25 mouse cellular contexts compared by ENCODE assay signal in genomic region chr4:105843656-105844055, GRCm38 (mm10). TPM values are rescaled to one million over a fixed set of nuclear protein-coding genes. Genes with fewer than 3 reads are reported as not detected.
DNase-seq lines count a peak whose midpoint lies in the region; ATAC-seq and TF ChIP-seq lines count a peak whose summit lies in the region.
"Had no signal": no experiment of that assay in that cellular context is flagged by ENCODE, and none has a peak within 500 bp of the region (broad histone marks: within the 10 kb centered on the region; RNA-seq: fewer than 3 reads in every experiment).

No protein-coding gene starts in this region.

- H3K27me3 ChIP-seq in kidney, adult 2 months (replicated peaks; ENCODE audit: control insufficient read depth, insufficient read depth, low read length): no peaks in the 10 kb centered on the region
- H3K27me3 ChIP-seq in kidney, embryonic 15.5 days: no peaks in the 10 kb centered on the region; the same call in 1 of the 2 replicates
- H3K27me3 ChIP-seq: embryonic facial prominence, embryonic 13.5 days; forebrain, embryonic 13.5 days; heart, embryonic 13.5 days; hindbrain, embryonic 12.5 days had no signal

- DNase-seq in adrenal gland, postnatal 10 days: peak; percentile 16
- no peak for DNase-seq in adrenal gland, postnatal 14 days
- DNase-seq in kidney, adult 2 months: peak; percentile 69
- DNase-seq in kidney, postnatal 14 days: peak; percentile 37
- no peak for DNase-seq in lung, postnatal 25 days (ENCODE audit: low spot score)
- no peak for DNase-seq in layer of hippocampus, postnatal 25 days (ENCODE audit: extremely low spot score in 1 of 2, low spot score in 1 of 2)
- DNase-seq: adrenal gland, postnatal 25 days; B cell, adult 2 months; cerebellum, adult 18-20 months; cerebellum, adult 9-11 months; cerebellum, postnatal 36 days; forebrain, postnatal 0 days; gastrocnemius, postnatal 14 days; heart, postnatal 36 days had no signal

- no peak for TF ChIP-seq POLR2A in kidney, adult 2 months (IDR thresholded peaks at IDR 0.05; ENCODE audit: low read depth, low read length)

- H3K9ac ChIP-seq in kidney, embryonic 15.5 days: no peak overlapping the region
- H3K9ac ChIP-seq: forebrain, embryonic 13.5 days; forebrain, postnatal 0 days; heart, embryonic 13.5 days; hindbrain, embryonic 12.5 days had no signal

- no peak overlapping the region for H3K27ac ChIP-seq in kidney, adult 2 months (ENCODE audit: insufficient read depth, low read depth, low read length)
- H3K27ac ChIP-seq in kidney, embryonic 15.5 days: no peak overlapping the region
- H3K27ac ChIP-seq: forebrain, embryonic 13.5 days; heart, embryonic 13.5 days; hindbrain, embryonic 12.5 days had no signal

- no peaks in the 10 kb centered on the region for H3K4me1 ChIP-seq in kidney, adult 2 months (ENCODE audit: control insufficient read depth, insufficient read depth, low read length)
- peaks cover 47% of the 10 kb centered on the region for H3K4me1 ChIP-seq in kidney, embryonic 15.5 days
- H3K4me1 ChIP-seq: forebrain, embryonic 13.5 days; heart, embryonic 13.5 days; hindbrain, embryonic 12.5 days had no signal

- H3K4me2 ChIP-seq in kidney, embryonic 15.5 days: no peak overlapping the region
- H3K4me2 ChIP-seq: embryonic facial prominence, embryonic 13.5 days; forebrain, embryonic 13.5 days; heart, embryonic 13.5 days; hindbrain, embryonic 12.5 days had no signal

- TF ChIP-seq CTCF in kidney, adult 2 months (conservative IDR thresholded peaks at IDR 0.05; ENCODE audit: insufficient read depth, insufficient read length, low read depth, low read length): no peak

- H3K36me3 ChIP-seq in kidney, adult 2 months (ENCODE audit: control insufficient read depth, insufficient read depth, low read length): no peaks in the 10 kb centered on the region
- no peaks in the 10 kb centered on the region for H3K36me3 ChIP-seq in kidney, embryonic 15.5 days
- H3K36me3 ChIP-seq: embryonic facial prominence, embryonic 13.5 days; G1E; heart, embryonic 13.5 days; hindbrain, embryonic 12.5 days had no signal

- H3K4me3 ChIP-seq in kidney, adult 2 months (ENCODE audit: insufficient read depth, low read depth, low read length): no peak overlapping the region
- H3K4me3 ChIP-seq in kidney, embryonic 15.5 days (replicated peaks): no peak overlapping the region
- H3K4me3 ChIP-seq: embryonic facial prominence, embryonic 13.5 days; forebrain, embryonic 13.5 days; heart, embryonic 13.5 days; hindbrain, embryonic 12.5 days had no signal

- 63% methylated on average over 6 of the region's 6 CpGs for WGBS in kidney, adult 2 months
- 84% methylated on average over 6 of the region's 6 CpGs for WGBS in kidney, embryonic 15.5 days

- no peak for ATAC-seq in kidney, embryonic 15.5 days (replicated peaks; ENCODE audit: low FRiP score)
- ATAC-seq: CD4-positive, CD25-positive, alpha-beta regulatory T cell, adult 4 months; forebrain, embryonic 13.5 days; forebrain, postnatal 0 days had no signal

- H3K9me3 ChIP-seq in kidney, embryonic 15.5 days (replicated peaks): no peaks in the 10 kb centered on the region
- H3K9me3 ChIP-seq: embryonic facial prominence, embryonic 13.5 days; forebrain, embryonic 13.5 days; heart, embryonic 13.5 days; hindbrain, embryonic 12.5 days had no signal

RNA-seq across cellular contexts. Expression of gene Gm12728, which starts 54.0 kb away (rescaled TPM):
- not detected for total RNA-seq in adrenal gland, postnatal 10 days (2021)
- total RNA-seq in adrenal gland, postnatal 14 days (2021): not detected in 2 replicates
- 0.34 TPM in 1 of 2 replicates, not detected in the other for polyA plus RNA-seq in kidney, adult 2 months (2012; rRNA removed)
- not detected in 2 replicates for polyA plus RNA-seq in kidney, embryonic 15.5 days (2015; fragmentation: Nextera tagmentation; extraction: Ambion mirVana)
- not detected for total RNA-seq in layer of hippocampus, postnatal 25 days (2021)
- total RNA-seq: adrenal gland, postnatal 25 days; forebrain, postnatal 0 days; gastrocnemius, adult 18-20 months; gastrocnemius, postnatal 14 days; heart, adult 8-10 months; heart, postnatal 36 days had no signal
- polyA plus RNA-seq: forebrain, embryonic 13.5 days; forebrain, postnatal 0 days; G1E; gonadal fat pad, adult 2 months; heart, embryonic 13.5 days; heart, postnatal 0 days; hindbrain, embryonic 12.5 days had no signal

Comparison
In these comparisons a context has a peak if more than half of its experiments do, and no peak if none do; other contexts are left out.
1. DNase-seq: peak in adrenal gland, postnatal 10 days (single experiment), kidney, adult 2 months (single experiment) and kidney, postnatal 14 days (single experiment); none in adrenal gland, postnatal 14 days (single experiment), lung, postnatal 25 days (single experiment) and layer of hippocampus, postnatal 25 days (0 of 2).